Mouse (Mus musculus): ENCODE measurements around the gene Btbd35f16.
"Not testable (repeated sequence)": the region's sequence is repeated elsewhere in the genome, so short reads cannot be mapped to it uniquely, and the experiment has no call there.

The Btbd35f16 gene

DNA sequence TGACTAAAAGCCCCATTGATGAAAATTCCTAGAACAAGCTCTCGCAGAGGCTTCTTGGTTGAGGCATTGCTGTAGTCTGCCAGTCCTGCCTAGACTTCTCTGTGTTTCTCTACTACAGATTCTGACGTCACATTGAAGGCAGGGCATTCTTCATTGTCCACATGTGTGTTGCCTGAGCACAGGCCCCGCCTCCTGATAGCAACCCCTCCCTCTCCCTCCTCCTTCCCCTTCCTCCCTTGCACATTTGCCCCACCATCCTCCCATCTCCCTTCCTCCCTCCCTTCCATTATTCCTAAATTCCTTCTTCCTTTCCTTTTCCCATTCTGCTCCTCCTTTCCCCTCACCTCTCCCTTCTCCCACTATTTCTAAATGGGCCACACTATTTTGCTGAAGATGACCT lies at the start of gene Btbd35f16:
Gene Btbd35f16 (minus strand): TSS at position 101 of the 400 bp plus-strand sequence.
- DNase-seq (ENCODE audit: extremely low spot score): not testable (repeated sequence)

Data from embryo, embryonic 9.5 days (tissue).